In the genomic region with DNA sequence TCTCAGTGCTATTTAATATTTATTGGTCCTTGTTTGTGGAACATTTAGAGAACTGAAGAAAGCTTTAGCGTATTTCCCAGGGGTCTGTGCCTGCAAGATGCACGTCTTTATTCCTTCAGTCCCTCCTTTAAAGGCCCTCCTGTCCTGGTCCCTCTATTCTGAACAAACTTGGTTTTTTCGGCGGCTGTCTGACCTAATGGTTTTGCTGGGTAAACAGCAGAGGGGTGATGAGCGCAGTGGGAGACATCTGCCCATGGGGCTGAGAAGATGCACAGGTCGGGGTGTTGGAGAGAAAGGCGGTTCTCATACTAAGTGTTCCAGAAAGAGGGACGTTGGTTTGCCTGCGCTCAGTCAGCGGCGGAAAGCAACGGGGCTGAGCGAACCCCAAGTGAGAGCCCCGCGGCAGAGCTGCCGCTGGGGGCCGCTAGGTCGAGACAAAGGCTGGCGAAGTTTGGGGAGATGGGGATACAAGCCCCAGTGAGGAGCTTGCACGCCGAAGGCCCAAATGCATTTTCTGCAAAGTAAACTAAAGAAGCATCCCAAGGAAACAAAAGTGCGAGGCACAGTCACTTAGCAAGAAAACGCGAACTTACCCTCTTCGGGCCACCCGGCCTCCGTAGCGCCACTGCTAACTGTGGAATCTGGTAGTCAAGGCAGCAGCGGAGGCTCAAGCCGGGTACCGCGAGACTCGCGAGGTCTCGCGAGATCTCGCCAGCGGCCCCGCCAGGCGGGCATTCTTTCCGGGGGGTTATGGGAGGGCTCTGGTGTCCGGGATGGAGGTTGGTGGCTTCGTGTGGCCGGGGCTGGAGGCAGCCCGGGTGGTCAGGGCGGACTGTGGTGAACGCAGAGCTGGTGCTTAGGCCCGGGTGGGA, we compare ENCODE assay signal across 8 mouse cellular contexts. TPM values are rescaled to one million over a fixed set of nuclear protein-coding genes. Genes with fewer than 3 reads are reported as not detected.
DNase-seq lines count a peak whose midpoint lies in the region; ATAC-seq lines count a peak whose summit lies in the region.

Stxbp4 (minus strand) TSS at position 645 of the 872 bp plus-strand sequence.
Cox11 (plus strand) TSS at position 734 of the 872 bp plus-strand sequence.

- H3K4me3 ChIP-seq in forebrain, embryonic 14.5 days (ENCODE audit: low read depth, low read length), result peak within 1 kb of the TSS; percentile 93
- H3K4me3 ChIP-seq in neural tube, embryonic 15.5 days (replicated peaks), result peak within 1 kb of the TSS; percentile 97

- intact Hi-C loops in heart, postnatal 14 days (cut with DNase I), result no loop called here

- peak within 1 kb of the TSS; percentile 97 for H3K9ac ChIP-seq in forebrain, embryonic 14.5 days (ENCODE audit: low read length)
- peak within 1 kb of the TSS; percentile 99 for H3K9ac ChIP-seq in neural tube, embryonic 15.5 days (replicated peaks)

- H3K36me3 ChIP-seq in forebrain, embryonic 14.5 days (ENCODE audit: control insufficient read depth, insufficient read depth, low read length), result 0 out of 2 replicates have a peak, but pooled peaks cover 6% of the 10 kb centered on the region
- 0 out of 2 replicates have a peak, but pooled peaks cover 4% of the 10 kb centered on the region for H3K36me3 ChIP-seq in neural tube, embryonic 15.5 days

- H3K4me2 ChIP-seq in forebrain, embryonic 14.5 days (ENCODE audit: low read length), result peak within 1 kb of the TSS; percentile 55
- H3K4me2 ChIP-seq in neural tube, embryonic 15.5 days, result peak within 1 kb of the TSS; percentile 61

- H3K27ac ChIP-seq in forebrain, embryonic 14.5 days (ENCODE audit: low read depth, low read length), result peak within 1 kb of the TSS; percentile 86
- peak within 1 kb of the TSS; percentile 97 for H3K27ac ChIP-seq in neural tube, embryonic 15.5 days (replicated peaks)

- peak; percentile 97 for ATAC-seq in forebrain, embryonic 14.5 days
- peak; percentile 97 for ATAC-seq in neural tube, embryonic 15.5 days (ENCODE audit: low FRiP score)

- no peaks in the 10 kb centered on the region for H3K9me3 ChIP-seq in forebrain, embryonic 14.5 days (replicated peaks; ENCODE audit: control insufficient read depth, low read length)
- H3K9me3 ChIP-seq in neural tube, embryonic 15.5 days (replicated peaks), result no peaks in the 10 kb centered on the region

- no peaks in the 10 kb centered on the region for H3K27me3 ChIP-seq in forebrain, embryonic 14.5 days (replicated peaks; ENCODE audit: control insufficient read depth, insufficient read depth, low read length)
- H3K27me3 ChIP-seq in neural tube, embryonic 15.5 days (replicated peaks), result no peaks in the 10 kb centered on the region

- peaks cover 6% of the 10 kb centered on the region; the same call in 1 of the 2 replicates for H3K4me1 ChIP-seq in forebrain, embryonic 14.5 days (ENCODE audit: control insufficient read depth, insufficient read depth, low read length)
- peaks cover 25% of the 10 kb centered on the region for H3K4me1 ChIP-seq in neural tube, embryonic 15.5 days

- peak; percentile 96 for DNase-seq in ES-CJ7 (ENCODE audit: low read depth, low spot score)
- DNase-seq in cerebellum, adult 11 months, result peak; percentile 90
- peak; percentile 98 for DNase-seq in forebrain, embryonic 14.5 days (ENCODE audit: low spot score)
- DNase-seq in heart, postnatal 14 days, result peak; percentile 96
- peak; percentile 95 for DNase-seq in layer of hippocampus, adult 11-12 months (ENCODE audit: low spot score)
- DNase-seq in lung, adult 18-20 months, result peak; percentile 91 to 94
- DNase-seq in testis, postnatal 14 days (ENCODE audit: low spot score), result peak; percentile 95

- WGBS in forebrain, embryonic 14.5 days, result under 1% methylated on average over 48 of the region's 48 CpGs
- WGBS in neural tube, embryonic 15.5 days, result under 1% methylated on average over 48 of the region's 48 CpGs

RNA-seq across cellular contexts. Expression of gene Stxbp4, which starts in this region (rescaled TPM):
- polyA plus RNA-seq in forebrain, embryonic 14.5 days (2014; fragmentation: Nextera tagmentation; extraction: Ambion mirVana), result 14.7 and 16.8 TPM in 2 replicates
- total RNA-seq in heart, postnatal 14 days (2021), result 1 to 10 TPM; 5.6 to 6.3 TPM
- polyA plus RNA-seq in neural tube, embryonic 15.5 days (2015; fragmentation: Nextera tagmentation; extraction: Ambion mirVana), result 15.9 and 18.3 TPM in 2 replicates

RNA-seq across cellular contexts. Expression of gene Cox11, which starts in this region (rescaled TPM):
- 21.4 and 22.1 TPM in 2 replicates for polyA plus RNA-seq in forebrain, embryonic 14.5 days (2014; fragmentation: Nextera tagmentation; extraction: Ambion mirVana)
- 10 to 100 TPM; 23.1 to 25.0 TPM for total RNA-seq in heart, postnatal 14 days (2021)
- 42.3 and 44.1 TPM in 2 replicates for polyA plus RNA-seq in neural tube, embryonic 15.5 days (2015; fragmentation: Nextera tagmentation; extraction: Ambion mirVana)

Comparison
In these comparisons a context has a peak if more than half of its experiments do, and no peak if none do; other contexts are left out.
1. Peak in every context shown above with its lines: DNase-seq, ATAC-seq, H3K4me3 ChIP-seq and H3K27ac ChIP-seq.